Mouse (Mus musculus): Measurements from ENCODE around the gene Ddit4l.

DNA sequence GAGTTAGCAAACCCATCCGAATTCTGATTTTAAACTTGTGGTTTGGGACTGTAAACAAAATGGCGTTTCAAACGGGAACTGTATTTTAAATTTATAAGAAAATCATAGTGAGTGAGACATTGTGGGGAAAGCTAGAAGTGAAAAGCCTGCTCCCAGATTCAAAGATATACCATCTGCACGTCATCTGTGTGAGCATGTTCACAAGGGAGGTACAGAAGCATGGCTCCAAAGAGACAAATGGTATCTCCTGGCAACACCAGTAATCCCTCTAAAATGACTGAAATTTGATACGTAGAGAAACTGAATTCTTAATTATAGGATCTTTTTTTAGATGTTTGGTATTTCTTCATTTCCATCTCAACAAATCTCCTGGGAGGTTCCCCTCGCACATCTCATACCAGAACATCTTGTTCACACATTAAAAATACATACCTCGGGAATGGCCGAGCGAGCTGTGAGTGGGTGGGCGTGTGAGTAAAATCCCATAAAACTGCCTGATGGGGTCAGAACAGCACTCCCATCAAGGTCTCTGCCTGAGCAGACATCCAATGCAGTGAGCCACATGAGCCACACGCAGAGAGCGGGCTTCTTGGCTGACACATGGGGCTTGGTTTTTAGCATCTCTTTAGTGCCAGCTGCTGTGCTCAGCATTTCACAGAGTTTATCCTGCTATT, 26.2 kb downstream of the Ddit4l start:
- TF ChIP-seq CTCF (IDR thresholded peaks at IDR 0.05; ENCODE audit: control insufficient read depth, insufficient read depth, insufficient replicate concordance, low read depth, low read length): no peak
- TF ChIP-seq POLR2A (IDR thresholded peaks at IDR 0.05; ENCODE audit: control insufficient read depth, low read depth, low read length): no peak

Data from testis, adult 2 months (tissue).